Mouse (Mus musculus) erythroid progenitor cell, adult 5-6 weeks (primary cell): ENCODE data around the gene Dnajc5. TPM values are rescaled to one million over a fixed set of nuclear protein-coding genes. Genes with fewer than 3 reads are reported as not detected.

Source experiments
- ATAC-seq: replicated peaks from 2 replicates; pipeline ENCODE4 v1.8.0; 2016; ENCODE audit warnings: moderate number of reproducible peaks, mild to moderate bottlenecking, moderate TSS enrichment, inconsistent platforms; ENCODE audit not compliant: poor library complexity, low FRiP score, severe bottlenecking
- total RNA-seq, 2 experiments: library from RNA; stranded (forward) in 1 of 2; stranded (reverse) in 1 of 2; fragments of 150-400 nt in 1 of 2; fragments of 186-747, 209-891 nt in 1 of 2; gene quantifications; 2 replicates each; pipeline versions ENCODE4 v1.2.3 to v1.2.4; 2015 to 2017; ENCODE audit warnings: low replicate concordance in 2 of 2

Gene Dnajc5
- total RNA-seq, 2 experiments from 2014 or later: 23.3 to 25.2 TPM

GRCm38 (mm10) chr2:181498644-181499043 is 21.6 kb upstream of the Dnajc5 start:
- ATAC-seq: no peak

GRCm38 (mm10) chr2:181509191-181509590 is 11.1 kb upstream of the Dnajc5 start:
- no peak for ATAC-seq

- no peak for ATAC-seq
These were observed 9.1 kb upstream of the Dnajc5 start for GRCm38 (mm10) chr2:181511231-181511630.

GRCm38 (mm10) chr2:181519201-181519600 is 1.1 kb upstream of the Dnajc5 start:
- ATAC-seq: no peak

GRCm38 (mm10) chr2:181520936-181521227 is 597 bp downstream of the Dnajc5 start:
- no peak for ATAC-seq

- ATAC-seq: no peak
These were observed 1.2 kb downstream of the Dnajc5 start for GRCm38 (mm10) chr2:181521491-181521890.

- peak; percentile 32; the same call in 1 of the 2 replicates for ATAC-seq
These were observed 2.5 kb downstream of the Dnajc5 start for GRCm38 (mm10) chr2:181522811-181523210.

- no peak for ATAC-seq
These were observed 5.2 kb downstream of the Dnajc5 start for GRCm38 (mm10) chr2:181525526-181525925.

GRCm38 (mm10) chr2:181529076-181529475 is 8.8 kb downstream of the Dnajc5 start:
- ATAC-seq: no peak

- ATAC-seq: no peak
These were observed 12.3 kb downstream of the Dnajc5 start for GRCm38 (mm10) chr2:181532589-181532988.

GRCm38 (mm10) chr2:181536410-181536809 is 16.1 kb downstream of the Dnajc5 start:
- no peak for ATAC-seq

GRCm38 (mm10) chr2:181537444-181538047 is 17.3 kb downstream of the Dnajc5 start:
- ATAC-seq: no peak; the same call in 1 of the 2 replicates

GRCm38 (mm10) chr2:181541761-181542380 is 21.6 kb downstream of the Dnajc5 start:
- no peak for ATAC-seq

GRCm38 (mm10) chr2:181546142-181546541 is 25.9 kb downstream of the Dnajc5 start:
- ATAC-seq: peak; percentile 55

- no peak for ATAC-seq
These were observed 27.9 kb downstream of the Dnajc5 start for GRCm38 (mm10) chr2:181548227-181548626.

- ATAC-seq: no peak
These were observed 28.4 kb downstream of the Dnajc5 start for GRCm38 (mm10) chr2:181548682-181549081.

- ATAC-seq: no peak
These were observed 29.9 kb downstream of the Dnajc5 start for GRCm38 (mm10) chr2:181550233-181550632.

- no peak for ATAC-seq
These were observed 33.5 kb downstream of the Dnajc5 start for GRCm38 (mm10) chr2:181553772-181554171.

GRCm38 (mm10) chr2:181567338-181567737 is 47.1 kb downstream of the Dnajc5 start:
- no peak for ATAC-seq

- ATAC-seq: peak; percentile 83
These were observed 48.2 kb downstream of the Dnajc5 start for GRCm38 (mm10) chr2:181568272-181569008.

GRCm38 (mm10) chr2:181569856-181570255 is 49.6 kb downstream of the Dnajc5 start:
- no peak for ATAC-seq
